Mouse (Mus musculus) spleen, adult 2 months (tissue): ENCODE measurements around the gene Stt3b.

ENCODE experiments used
- CTCF ChIP-seq: fragments of 200-500 bp; IDR thresholded peaks from 2 replicates; pipeline ENCODE4 v1.5.1; 2011; ENCODE audit warnings: mild to moderate bottlenecking, inconsistent platforms; ENCODE audit not compliant: insufficient read depth, insufficient read length, insufficient replicate concordance; ENCODE audit errors: extremely low read depth
- POLR2A ChIP-seq: fragments of 200-500 bp; IDR thresholded peaks from 2 replicates; pipeline ENCODE4 v1.6.1; 2011; ENCODE audit warnings: low read depth, low read length, inconsistent platforms

- TF ChIP-seq CTCF: no peak
- TF ChIP-seq POLR2A: no peak
These were observed 9.1 kb downstream of the Stt3b start for GRCm38 (mm10) chr9:115301002-115301579.
